Mouse (Mus musculus): ENCODE measurements around the gene Tmem217.

Tmem217 gene

GRCm38 (mm10) chr17:29552162-29552732, at the start of gene Tmem217:
Gene Tmem217 (minus strand): TSS chr17:29552385.
- no peak for DNase-seq (ENCODE audit: low spot score in 2 of 2)

DNA sequence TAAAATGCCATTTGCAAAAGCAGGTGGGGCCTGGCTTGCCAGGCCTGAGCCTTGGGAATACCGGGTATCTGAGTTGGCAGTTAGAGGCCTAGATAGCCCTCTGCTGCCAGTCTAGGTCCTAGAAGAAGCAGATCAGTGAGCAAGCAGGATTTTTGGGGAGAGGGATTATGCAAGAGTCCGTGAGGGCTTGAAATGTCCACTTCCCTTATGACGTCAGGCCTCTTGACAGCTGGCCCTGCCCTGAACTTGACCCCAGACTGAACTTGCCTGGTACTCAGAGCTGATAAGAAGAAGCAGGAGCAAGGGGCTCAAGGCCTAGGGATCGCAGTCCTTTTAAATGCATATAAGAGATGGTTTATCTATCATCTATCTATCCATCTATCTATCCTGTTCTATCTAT, 49.2 kb upstream of the Tmem217 start:
- no peak for DNase-seq (ENCODE audit: low spot score in 2 of 2)

- no peak for DNase-seq (ENCODE audit: low spot score in 2 of 2)
Measured at GRCm38 (mm10) chr17:29599537-29599936, 47.4 kb upstream of the Tmem217 start.

- no peak for DNase-seq (ENCODE audit: low spot score in 2 of 2)
Measured at GRCm38 (mm10) chr17:29599051-29599450, 46.9 kb upstream of the Tmem217 start.

DNA sequence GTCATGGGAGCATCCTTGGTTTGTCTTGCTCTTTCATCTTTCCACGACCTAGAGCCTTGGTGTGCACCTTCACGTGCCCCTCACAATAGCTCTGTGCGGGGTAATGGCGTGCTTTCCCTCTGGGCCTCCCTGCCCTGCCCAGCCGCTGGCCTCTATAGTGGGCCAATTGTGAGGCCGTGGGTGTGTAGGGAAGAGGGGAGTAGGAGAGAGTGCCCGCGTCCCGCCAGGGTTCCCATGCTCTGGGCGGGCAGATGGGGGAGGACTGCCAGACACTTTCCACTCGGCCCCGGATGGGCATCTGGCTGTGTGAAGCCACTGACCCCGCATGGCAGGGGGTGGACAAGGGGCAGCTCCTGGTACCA, 44.6 kb upstream of the Tmem217 start:
- no peak for DNase-seq (ENCODE audit: low spot score in 2 of 2)

- no peak for DNase-seq (ENCODE audit: low spot score in 2 of 2)
Measured at GRCm38 (mm10) chr17:29595891-29596770, 43.9 kb upstream of the Tmem217 start.

DNA sequence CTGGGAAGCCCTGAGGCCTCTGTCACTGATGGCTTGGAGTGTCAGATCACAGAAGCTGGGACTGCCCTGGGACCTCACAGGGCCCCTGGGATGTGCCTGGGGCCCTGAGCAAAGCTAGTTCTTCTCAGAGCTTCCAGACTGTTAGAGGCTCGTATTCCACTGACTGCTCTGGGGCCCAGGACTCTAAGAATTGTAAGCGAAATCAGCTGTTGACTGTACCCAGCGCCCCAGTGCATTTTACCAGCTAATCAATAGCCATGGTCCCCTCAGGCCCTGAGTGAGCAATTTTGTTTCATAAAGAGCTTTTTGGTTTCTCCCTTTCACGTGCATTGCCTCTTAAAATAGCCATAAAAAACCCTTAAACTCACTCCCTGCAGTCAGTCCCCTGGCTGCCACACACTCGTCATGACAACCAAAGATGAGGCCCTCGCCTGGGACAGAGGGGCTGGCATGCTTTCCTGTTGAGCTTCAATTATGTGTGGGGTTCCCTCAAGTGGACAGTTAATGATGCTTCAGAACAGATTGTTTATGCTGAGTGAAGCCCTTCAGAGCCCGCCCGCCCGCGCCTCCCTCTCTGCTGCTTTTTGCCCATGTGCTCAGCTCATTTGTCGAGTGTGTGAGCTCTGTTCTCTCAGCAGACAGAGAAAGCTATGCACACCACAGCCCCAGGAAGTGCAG, 37.2 kb upstream of the Tmem217 start:
- no peak for DNase-seq (ENCODE audit: low spot score in 2 of 2)

DNA sequence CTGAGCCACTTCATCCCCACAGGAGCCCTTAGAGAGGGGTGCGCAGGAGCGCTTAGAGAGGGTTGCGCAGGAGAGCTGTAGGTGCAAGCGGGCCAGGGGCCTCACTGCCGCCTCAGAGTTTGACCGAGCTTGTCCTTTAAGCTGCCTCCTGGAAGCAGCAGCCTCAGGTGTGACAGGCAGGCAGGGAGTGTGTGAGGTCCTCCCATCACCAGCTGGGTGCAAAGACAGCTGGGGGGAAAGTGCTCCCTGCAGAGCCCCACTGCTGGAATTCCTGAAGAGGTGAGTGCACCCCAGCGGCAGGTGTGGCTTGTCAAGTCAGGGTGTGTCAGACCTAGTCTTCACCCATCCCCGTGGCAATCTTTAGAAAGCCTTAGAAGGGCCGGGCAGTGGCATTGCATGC, 34.7 kb upstream of the Tmem217 start:
- no peak for DNase-seq (ENCODE audit: low spot score in 2 of 2)

DNA sequence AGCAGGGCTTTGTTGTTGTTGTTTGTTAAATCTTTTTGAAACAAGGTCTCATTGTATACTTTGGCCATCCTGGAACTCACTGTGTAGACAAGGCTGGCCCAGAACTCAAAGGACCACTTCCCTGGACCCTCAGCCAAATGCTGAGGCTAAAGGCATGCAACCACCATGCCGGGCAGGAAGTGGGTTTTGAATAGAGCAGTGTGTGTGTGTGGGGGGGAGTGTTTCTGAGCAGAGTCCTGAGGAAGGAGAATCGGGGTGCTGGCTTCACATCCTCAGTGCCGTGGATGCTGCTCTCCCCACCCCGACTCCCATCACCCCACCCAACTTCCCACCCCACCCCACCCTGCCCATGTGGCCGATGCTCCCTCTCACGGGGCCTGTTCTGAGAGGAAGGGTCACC, 33.3 kb upstream of the Tmem217 start:
- DNase-seq (ENCODE audit: low spot score in 2 of 2): no peak

- no peak for DNase-seq (ENCODE audit: low spot score in 2 of 2)
Measured at GRCm38 (mm10) chr17:29584737-29585136, 32.6 kb upstream of the Tmem217 start.

DNA sequence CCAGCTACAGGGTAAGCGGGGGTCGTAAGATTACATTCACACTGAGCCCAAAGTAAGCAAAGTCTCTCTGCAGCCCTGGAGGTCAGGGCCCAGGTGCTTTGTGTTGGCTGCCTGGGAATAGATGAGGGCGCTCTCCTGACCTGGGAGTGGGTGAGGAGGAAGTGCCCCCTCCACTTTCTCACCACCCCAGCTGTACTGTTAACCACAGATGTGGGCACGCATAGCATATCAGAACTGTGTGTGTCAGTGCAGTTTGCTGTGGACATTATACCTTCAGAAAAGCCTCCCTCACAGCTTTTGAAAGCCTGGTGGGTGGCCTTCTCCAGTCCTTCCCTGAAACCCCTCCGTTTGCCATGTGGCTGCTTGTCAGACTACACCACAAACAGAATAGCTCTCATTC, 32.1 kb upstream of the Tmem217 start:
- no peak for DNase-seq (ENCODE audit: low spot score in 2 of 2)

DNA sequence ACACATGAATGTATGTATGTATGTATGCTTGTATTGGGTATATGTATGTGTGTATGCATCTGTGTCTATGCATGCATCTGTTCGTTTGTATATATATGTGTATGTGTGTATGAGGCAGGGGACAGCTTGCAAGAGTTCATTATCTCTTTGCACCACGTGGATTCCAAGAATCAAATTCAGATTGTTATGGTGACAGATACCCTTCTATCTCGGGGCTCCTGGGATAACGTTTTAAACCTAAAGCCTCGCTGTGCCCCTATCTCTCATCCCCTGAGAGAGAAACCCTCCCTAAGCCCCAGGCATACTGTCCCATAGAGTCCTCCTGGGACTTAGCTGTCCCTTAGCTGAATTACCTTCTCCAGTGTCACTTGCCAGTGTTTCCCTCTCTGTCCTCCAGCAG, 31.4 kb upstream of the Tmem217 start:
- no peak for DNase-seq (ENCODE audit: low spot score in 2 of 2)

- no peak for DNase-seq (ENCODE audit: low spot score in 2 of 2)
Measured at GRCm38 (mm10) chr17:29579579-29580126, 27.5 kb upstream of the Tmem217 start.

GRCm38 (mm10) chr17:29569831-29570230, 17.6 kb upstream of the Tmem217 start:
- no peak for DNase-seq (ENCODE audit: low spot score in 2 of 2)

GRCm38 (mm10) chr17:29568435-29568834, 16.2 kb upstream of the Tmem217 start:
- DNase-seq (ENCODE audit: low spot score in 2 of 2): no peak

GRCm38 (mm10) chr17:29565521-29565920, 13.3 kb upstream of the Tmem217 start:
- no peak for DNase-seq (ENCODE audit: low spot score in 2 of 2)

DNA sequence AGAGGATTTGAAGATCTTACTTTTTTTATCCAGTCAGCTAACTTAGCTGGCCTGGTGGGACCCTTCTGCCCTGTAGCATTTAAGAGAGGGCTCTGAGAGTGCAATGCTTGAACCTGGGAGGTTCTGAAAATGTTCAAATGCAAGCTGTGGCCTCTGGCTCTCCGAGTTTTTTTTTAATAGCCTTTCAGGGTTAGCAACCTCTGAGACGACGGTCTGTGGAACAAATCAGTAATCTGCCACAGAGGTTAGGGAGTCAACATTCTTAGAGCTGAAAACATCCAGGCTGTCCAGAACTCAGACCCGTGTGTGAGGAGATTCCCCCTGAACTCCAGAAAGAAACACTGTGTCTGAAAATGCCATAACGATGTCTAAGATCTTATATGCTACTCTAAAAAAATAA, 6.3 kb upstream of the Tmem217 start:
- no peak for DNase-seq (ENCODE audit: low spot score in 2 of 2)

- DNase-seq (ENCODE audit: low spot score in 2 of 2): no peak
Measured at GRCm38 (mm10) chr17:29556893-29557292, 4.7 kb upstream of the Tmem217 start.

DNA sequence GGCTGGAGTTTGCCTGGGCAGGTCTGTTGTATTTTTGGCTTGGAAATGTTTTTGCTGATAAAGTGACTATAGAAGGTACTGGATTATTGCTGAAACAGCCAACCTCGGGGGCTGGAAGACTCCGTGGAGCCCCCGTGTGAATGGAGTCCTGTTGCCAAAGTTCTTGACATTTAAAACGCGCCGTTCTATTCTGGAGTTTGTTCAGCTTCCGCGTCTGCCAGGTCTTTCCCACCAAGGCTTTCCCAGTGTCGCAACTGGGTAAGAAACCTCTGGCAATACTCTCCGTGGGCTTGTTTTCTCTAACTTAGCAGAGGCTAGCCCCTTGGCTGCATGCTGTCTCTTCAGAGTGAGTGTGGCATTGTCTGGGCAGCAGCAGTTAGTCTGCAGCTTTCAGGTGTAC, 4.3 kb upstream of the Tmem217 start:
- no peak for DNase-seq (ENCODE audit: low spot score in 2 of 2)

GRCm38 (mm10) chr17:29554176-29554575, 2.0 kb upstream of the Tmem217 start:
- DNase-seq (ENCODE audit: low spot score in 2 of 2): no peak

- DNase-seq (ENCODE audit: low spot score in 2 of 2): no peak
Measured at GRCm38 (mm10) chr17:29551019-29551418, 1.2 kb downstream of the Tmem217 start.

DNA sequence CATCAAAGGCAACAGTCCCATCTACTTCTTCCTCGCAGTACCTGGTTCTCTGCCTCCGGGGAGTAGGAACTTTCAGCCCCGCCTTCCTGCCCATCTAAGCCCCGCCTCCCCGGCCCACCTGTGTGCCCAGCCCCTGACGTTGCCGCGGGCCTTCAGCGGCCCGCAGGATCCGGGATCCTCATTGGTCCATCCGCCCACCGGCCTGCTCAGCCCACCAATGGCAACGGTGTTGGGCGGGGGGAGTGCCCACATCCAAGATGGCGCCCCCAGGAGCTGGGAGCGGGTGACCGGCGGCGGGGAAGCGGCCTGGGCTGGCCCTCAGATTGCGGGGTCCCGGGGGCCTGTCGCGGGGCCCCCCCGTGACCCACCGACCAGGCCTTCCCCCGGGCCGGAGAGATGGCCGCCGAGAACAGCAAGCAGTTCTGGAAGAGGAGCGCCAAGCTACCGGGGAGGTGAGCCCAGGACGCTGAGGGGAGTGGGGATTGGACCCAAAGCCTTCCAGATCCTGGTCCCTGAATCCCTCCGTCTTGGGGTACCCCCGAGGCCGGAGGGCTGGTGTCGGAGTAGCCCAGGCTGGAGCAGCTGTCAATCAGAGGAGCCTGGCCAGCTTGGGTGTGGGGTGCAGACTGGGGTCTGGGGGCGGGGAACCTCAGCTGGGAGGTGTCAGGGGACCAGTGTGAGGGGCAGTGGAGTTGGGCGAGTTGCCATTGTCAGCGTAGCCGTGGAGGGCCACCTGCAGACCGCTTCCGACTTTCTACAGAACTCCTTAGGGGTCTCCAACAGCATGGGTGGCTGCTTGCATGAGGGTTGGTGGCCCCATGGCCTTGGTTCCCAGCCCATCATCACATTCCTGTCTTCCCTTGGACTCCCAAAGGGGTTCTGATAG, 2.4 kb downstream of the Tmem217 start, which contains the start of the genes Gm17657 and Tbc1d22b:
Gene Gm17657, minus strand, starts transcription at position 96 of the 886 bp plus-strand sequence.
Gene Tbc1d22b, plus strand, starts transcription at position 243 of the 886 bp plus-strand sequence.
- peak; percentile 92 to 95 for DNase-seq (ENCODE audit: low spot score in 2 of 2)
